Mouse (Mus musculus): ENCODE data around the gene Idh2.
A peak's percentile ranks its signal among the peaks of the same experiment; 100 is the strongest.

Gene Idh2

GRCm38 (mm10) chr7:80123115-80123514, 7.9 kb upstream of the Idh2 start:
- DNase-seq (ENCODE audit: low spot score) = no peak

GRCm38 (mm10) chr7:80121083-80121482, 5.9 kb upstream of the Idh2 start:
- no peak for DNase-seq (ENCODE audit: low spot score)

- no peak for DNase-seq (ENCODE audit: low spot score)
Observed at GRCm38 (mm10) chr7:80119198-80119597, 4.0 kb upstream of the Idh2 start.

- no peak for DNase-seq (ENCODE audit: low spot score)
Observed at GRCm38 (mm10) chr7:80116158-80116557, 966 bp upstream of the Idh2 start.

- peak; percentile 69 for DNase-seq (ENCODE audit: low spot score)
Observed at GRCm38 (mm10) chr7:80114451-80115223, 555 bp downstream of the Idh2 start.

- DNase-seq (ENCODE audit: low spot score) = peak; percentile 45
Observed at GRCm38 (mm10) chr7:80113989-80114388, 1.2 kb downstream of the Idh2 start.

- no peak for DNase-seq (ENCODE audit: low spot score)
Observed at GRCm38 (mm10) chr7:80111066-80112045, 3.8 kb downstream of the Idh2 start.

- no peak for DNase-seq (ENCODE audit: low spot score)
Observed at GRCm38 (mm10) chr7:80106441-80106840, 8.8 kb downstream of the Idh2 start.

GRCm38 (mm10) chr7:80105637-80106390, 9.4 kb downstream of the Idh2 start:
- no peak for DNase-seq (ENCODE audit: low spot score)

- DNase-seq (ENCODE audit: low spot score) = no peak
Observed at GRCm38 (mm10) chr7:80103335-80103734, 11.9 kb downstream of the Idh2 start.

- no peak for DNase-seq (ENCODE audit: low spot score)
Observed at GRCm38 (mm10) chr7:80098389-80098976, 16.7 kb downstream of the Idh2 start.

- DNase-seq (ENCODE audit: low spot score) = no peak
Observed at GRCm38 (mm10) chr7:80095598-80096309, 19.4 kb downstream of the Idh2 start.

GRCm38 (mm10) chr7:80094481-80094880, 20.7 kb downstream of the Idh2 start:
- DNase-seq (ENCODE audit: low spot score) = no peak

- DNase-seq (ENCODE audit: low spot score) = no peak
Observed at GRCm38 (mm10) chr7:80092351-80093046, 22.7 kb downstream of the Idh2 start.

- no peak for DNase-seq (ENCODE audit: low spot score)
Observed at GRCm38 (mm10) chr7:80091866-80092210, 23.4 kb downstream of the Idh2 start.

- DNase-seq (ENCODE audit: low spot score) = no peak
Observed at GRCm38 (mm10) chr7:80091004-80091865, 24.0 kb downstream of the Idh2 start.

- DNase-seq (ENCODE audit: low spot score) = no peak
Observed at GRCm38 (mm10) chr7:80090191-80091003, 24.8 kb downstream of the Idh2 start.

- DNase-seq (ENCODE audit: low spot score) = no peak
Observed at GRCm38 (mm10) chr7:80088191-80088590, 27.0 kb downstream of the Idh2 start.
